Mouse (Mus musculus) thymus, adult 2 months (tissue): ENCODE data around the gene Uts2r.

Experiments used
- CTCF ChIP-seq: fragments of 200-500 bp; IDR thresholded peaks from 2 replicates; pipeline ENCODE4 v1.5.1; 2012; ENCODE audit warnings: mild to moderate bottlenecking, control low read depth, low read length, moderate library complexity, borderline replicate concordance; ENCODE audit not compliant: control insufficient read depth, poor library complexity, insufficient read depth; ENCODE audit errors: extremely low read depth
- POLR2A ChIP-seq: fragments of 200-500 bp; IDR thresholded peaks from 2 replicates; pipeline ENCODE4 v1.6.1; 2012; ENCODE audit warnings: mild to moderate bottlenecking, low read length, control low read depth, moderate library complexity; ENCODE audit not compliant: control insufficient read depth, poor library complexity, insufficient read depth; ENCODE audit errors: extremely low read depth

- TF ChIP-seq CTCF (no peak), POLR2A (no peak)
These were observed 43.7 kb downstream of the Uts2r start for GRCm38 (mm10) chr11:121203859-121204160.
